Mouse (Mus musculus) C2C12 (cell line): ENCODE measurements around the gene Tab1. TPM values are rescaled to one million over a fixed set of nuclear protein-coding genes. Genes with fewer than 3 reads are reported as not detected.
A peak's percentile ranks its signal among the peaks of the same experiment; 100 is the strongest.

Experiments
- H3K27me3 ChIP-seq: one replicate; pipeline ENCODE4 v1.6.1; 2011; ENCODE audit not compliant: control insufficient read depth, insufficient read depth, insufficient read length
- H3K36me3 ChIP-seq: one replicate; pipeline ENCODE4 v1.6.1; 2011; ENCODE audit not compliant: control insufficient read depth, insufficient read depth
- H3K4me3 ChIP-seq: one replicate; pipeline ENCODE4 v1.5.1; 2011; ENCODE audit warnings: mild to moderate bottlenecking, control low read depth; ENCODE audit not compliant: poor library complexity, insufficient read depth, severe bottlenecking
- H3K79me2 ChIP-seq: one replicate; pipeline ENCODE4 v1.6.1; 2011; ENCODE audit not compliant: control insufficient read depth, insufficient read depth
- H3K79me3 ChIP-seq: one replicate; pipeline ENCODE4 v1.6.1; 2011; ENCODE audit warnings: low read depth, control low read depth
- H3ac ChIP-seq: one replicate; pipeline ENCODE3; 2011; ENCODE audit warnings: low read depth; ENCODE audit not compliant: control insufficient read depth, insufficient read length
- CEBPB ChIP-seq: IDR thresholded peaks from one replicate; pipeline ENCODE4 v1.6.1; 2011; ENCODE audit warnings: low read depth, mild to moderate bottlenecking, control low read depth, moderate library complexity
- CTCF ChIP-seq: IDR thresholded peaks from one replicate; pipeline ENCODE4 v1.5.1; 2011; ENCODE audit not compliant: control insufficient read depth, insufficient read depth, insufficient read length
- FOSL1 ChIP-seq: IDR thresholded peaks from one replicate; pipeline ENCODE4 v1.8.0; 2011; ENCODE audit warnings: mild to moderate bottlenecking, low read length; ENCODE audit not compliant: poor library complexity, insufficient read depth, severe bottlenecking
- MAX ChIP-seq: IDR thresholded peaks from one replicate; pipeline ENCODE4 v1.6.1; 2011; ENCODE audit warnings: mild to moderate bottlenecking, control low read depth
- MYOD1 ChIP-seq: IDR thresholded peaks from one replicate; pipeline ENCODE4 v1.6.1; 2011; ENCODE audit warnings: low read depth; ENCODE audit not compliant: control insufficient read depth, insufficient read length
- MYOG ChIP-seq: IDR thresholded peaks from one replicate; pipeline ENCODE4 v1.6.1; 2011; ENCODE audit not compliant: control insufficient read depth, insufficient read length; ENCODE audit errors: extremely low read depth
- USF1 ChIP-seq: IDR thresholded peaks from one replicate; pipeline ENCODE4 v1.6.1; 2011; ENCODE audit warnings: low read depth, mild to moderate bottlenecking, control low read depth, moderate library complexity
- polyA plus RNA-seq: library from polyadenylated mRNA; unstranded; fragments of >200 nt; fragmentation: generic; extraction: Trizol; gene quantifications from one replicate; pipeline ENCODE4 v1.2.1, GENCODE M21; 2012; ENCODE audit warnings: missing spikeins

The Tab1 gene
- polyA plus RNA-seq, 1 experiment = 30.2 TPM

DNA sequence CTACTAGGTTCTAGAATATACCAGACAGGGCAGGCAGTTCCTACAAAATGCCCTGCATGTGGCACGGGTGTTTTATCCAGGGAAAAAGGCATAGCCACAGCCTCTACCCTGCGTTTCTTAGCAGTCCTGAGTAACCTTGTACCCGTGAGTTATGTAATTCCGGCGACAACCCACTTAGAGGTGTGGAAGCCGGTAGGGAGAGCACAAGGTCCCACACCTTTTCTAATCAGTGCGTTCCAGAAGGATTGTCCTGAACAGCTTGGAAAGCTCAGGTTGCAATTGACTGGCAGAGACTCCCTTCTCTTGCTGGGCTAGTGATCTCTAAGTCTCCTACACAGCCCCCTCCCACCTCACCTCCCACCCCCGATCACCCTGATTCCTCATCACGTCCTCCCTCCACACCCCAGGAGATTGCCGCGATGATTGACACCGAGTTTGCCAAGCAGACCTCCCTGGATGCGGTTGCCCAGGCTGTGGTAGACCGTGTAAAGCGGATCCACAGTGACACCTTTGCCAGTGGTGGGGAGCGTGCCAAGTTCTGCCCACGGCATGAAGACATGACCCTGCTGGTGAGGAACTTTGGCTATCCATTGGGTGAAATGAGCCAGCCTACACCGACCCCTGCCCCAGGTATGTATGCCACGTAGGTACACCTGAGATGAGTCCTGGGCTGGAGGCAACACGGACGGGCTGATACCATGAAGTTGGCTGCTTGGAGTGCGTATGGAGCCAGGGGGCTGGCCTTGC lies 24.4 kb downstream of the Tab1 start:
- H3K79me3 ChIP-seq = no peaks in the 10 kb centered on the region
- no peaks in the 10 kb centered on the region for H3K79me2 ChIP-seq
- H3K36me3 ChIP-seq = peaks cover 82% of the 10 kb centered on the region
- no peaks in the 10 kb centered on the region for H3K27me3 ChIP-seq
- TF ChIP-seq CTCF (no peak), MYOD1 (no peak), MAX (no peak), MYOG (no peak), FOSL1 (no peak), USF1 (no peak), CEBPB (no peak)
- no peak overlapping the region for H3K4me3 ChIP-seq
- no peak overlapping the region for H3ac ChIP-seq

DNA sequence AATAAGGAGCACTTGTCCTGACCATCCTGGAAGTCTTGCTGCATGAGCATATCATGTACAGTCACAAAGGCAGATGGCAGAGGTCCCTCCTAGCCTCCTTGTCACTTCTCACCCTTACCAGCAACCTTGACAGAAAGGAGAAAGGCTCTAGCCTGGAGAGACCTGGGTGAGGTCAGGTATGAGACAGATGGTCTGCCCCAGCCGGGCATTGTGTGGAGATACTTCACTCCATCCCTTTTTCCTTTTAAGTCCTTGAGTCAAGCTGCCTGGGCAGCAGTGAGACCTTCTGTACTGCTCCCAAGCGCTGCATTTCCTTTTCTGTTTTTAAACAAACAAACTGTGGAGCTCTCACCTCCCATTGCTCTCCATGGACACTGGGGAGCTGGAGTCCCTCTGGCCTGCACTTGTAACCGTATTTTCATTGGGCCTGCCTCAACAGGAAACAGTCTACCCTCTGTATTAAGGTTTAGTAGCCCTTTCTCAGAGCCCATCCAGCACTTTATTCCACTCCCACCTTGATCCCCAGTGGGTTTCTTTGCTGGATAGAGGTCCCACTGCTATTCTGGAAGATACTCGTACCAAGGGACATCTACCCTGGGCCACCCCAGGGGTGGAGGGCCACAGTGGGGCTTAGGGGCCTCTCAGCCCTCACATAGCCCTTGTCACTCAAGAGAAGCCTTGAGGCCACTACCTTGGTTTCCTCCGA lies 25.2 kb downstream of the Tab1 start:
- H3K79me2 ChIP-seq = no peaks in the 10 kb centered on the region
- no peaks in the 10 kb centered on the region for H3K79me3 ChIP-seq
- TF ChIP-seq CTCF (no peak), USF1 (no peak), MYOG (no peak), CEBPB (no peak), FOSL1 (no peak), MAX (no peak), MYOD1 (no peak)
- H3K36me3 ChIP-seq = peaks cover 82% of the 10 kb centered on the region
- no peak overlapping the region for H3K4me3 ChIP-seq
- no peak overlapping the region for H3ac ChIP-seq
- no peaks in the 10 kb centered on the region for H3K27me3 ChIP-seq

DNA sequence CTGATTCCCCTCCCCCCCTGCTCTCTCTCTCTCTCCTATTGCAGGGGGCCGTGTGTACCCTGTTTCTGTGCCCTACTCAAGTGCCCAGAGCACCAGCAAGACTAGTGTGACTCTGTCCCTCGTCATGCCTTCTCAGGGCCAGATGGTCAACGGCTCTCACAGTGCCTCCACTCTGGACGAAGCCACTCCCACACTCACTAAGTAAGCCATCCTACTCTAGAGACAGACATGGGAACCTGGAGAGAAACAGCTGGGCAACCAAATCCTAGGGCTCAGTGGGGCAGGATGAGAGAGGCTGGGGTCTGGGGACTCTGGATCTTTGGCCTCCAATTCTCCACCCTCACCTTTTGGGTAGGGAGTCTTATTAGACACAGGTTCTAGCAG lies 25.8 kb downstream of the Tab1 start:
- TF ChIP-seq MAX (no peak), USF1 (no peak), CEBPB (no peak), FOSL1 (no peak), MYOD1 (no peak), CTCF (no peak), MYOG (no peak)
- Histone ChIP-seq H3K79me3 (no peaks in the 10 kb centered on the region), H3K4me3 (no peak overlapping the region), H3ac (no peak overlapping the region), H3K27me3 (no peaks in the 10 kb centered on the region), H3K79me2 (no peaks in the 10 kb centered on the region), H3K36me3 (peaks cover 80% of the 10 kb centered on the region)

DNA sequence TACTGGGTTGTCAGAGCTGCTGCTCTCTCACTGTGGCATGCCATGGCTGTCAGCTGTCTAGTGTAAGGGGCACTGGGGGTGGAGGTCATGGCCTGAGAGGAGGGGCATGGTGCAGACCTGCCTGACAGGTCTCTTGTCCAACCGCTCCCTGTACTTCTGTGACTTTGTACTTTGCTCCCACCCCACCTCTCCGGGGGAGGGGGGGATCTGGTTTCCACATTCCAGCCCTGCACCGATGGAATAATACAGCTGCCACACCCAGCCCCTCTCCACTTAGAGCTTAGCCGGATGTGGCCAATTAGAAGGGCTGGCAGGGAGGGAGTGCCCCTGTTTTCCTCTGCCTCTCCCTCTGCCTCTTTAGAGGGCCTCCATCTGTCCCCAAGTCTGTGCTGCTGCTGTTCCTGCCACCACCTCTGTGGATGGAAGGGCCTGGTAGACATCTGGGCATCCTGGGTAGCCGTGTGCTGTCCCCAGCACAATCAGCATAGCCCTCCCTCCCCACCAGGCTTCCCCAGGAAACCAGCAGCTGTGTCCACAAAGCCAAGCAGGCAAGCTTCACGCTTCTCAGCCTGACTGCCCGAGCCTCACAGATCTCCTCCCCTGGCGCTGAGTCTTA lies 26.5 kb downstream of the Tab1 start:
- TF ChIP-seq MYOD1 (peak; percentile 14), FOSL1 (no peak), MAX (peak; percentile 29)
- peaks cover 73% of the 10 kb centered on the region for H3K36me3 ChIP-seq
- H3K4me3 ChIP-seq = no peak overlapping the region
- no peaks in the 10 kb centered on the region for H3K79me2 ChIP-seq
- H3ac ChIP-seq = peak overlapping the region; percentile 61
- H3K79me3 ChIP-seq = no peaks in the 10 kb centered on the region
- no peaks in the 10 kb centered on the region for H3K27me3 ChIP-seq

DNA sequence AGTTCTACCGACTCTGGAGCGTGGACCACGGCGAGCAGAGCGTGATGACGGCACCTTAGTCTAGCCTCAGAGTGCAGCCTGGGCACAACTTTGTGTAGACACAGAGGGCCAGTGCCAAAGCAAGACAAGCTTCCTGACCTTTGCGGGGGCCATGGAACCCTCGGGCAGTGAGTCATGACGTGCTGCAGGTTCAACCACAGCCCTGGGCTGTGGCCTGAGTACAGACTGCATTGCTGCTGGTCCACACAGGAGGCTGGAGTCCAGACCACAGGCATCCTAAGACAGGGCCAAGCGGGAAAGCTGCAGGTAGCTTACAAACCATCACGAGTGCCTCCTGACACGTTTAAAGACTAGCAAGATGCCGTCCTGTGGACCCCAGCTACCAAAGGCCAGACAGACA lies 27.3 kb downstream of the Tab1 start:
- TF ChIP-seq MAX (peak; percentile 92), FOSL1 (peak; percentile 95), CEBPB (no peak)
- Histone ChIP-seq H3K27me3 (no peaks in the 10 kb centered on the region), H3ac (peak overlapping the region; percentile 61), H3K79me2 (no peaks in the 10 kb centered on the region), H3K36me3 (peaks cover 64% of the 10 kb centered on the region), H3K4me3 (no peak overlapping the region), H3K79me3 (no peaks in the 10 kb centered on the region)
